Mouse (Mus musculus): ENCODE measurements at regions not wholly inside any gene's neighbourhood (a gene's known extent, or its start where the extent isn't known, plus 50 kb on each side); places are given as distances from the start of the nearest gene placed in this dataset.
A peak's percentile ranks its signal among the peaks of the same experiment; 100 is the strongest.
"Not testable (repeated sequence)": the region's sequence is repeated elsewhere in the genome, so short reads cannot be mapped to it uniquely, and the experiment has no call there.

GRCm38 (mm10) chr17:60268846-60269245, 1255.7 kb upstream of the Nudt12 start:
- no peaks in the 10 kb centered on the region for H3K4me1 ChIP-seq (replicated peaks; ENCODE audit: control insufficient read depth, insufficient read depth, low read length)
- no peaks in the 10 kb centered on the region for H3K9me3 ChIP-seq (ENCODE audit: control insufficient read depth, low read length)
- H3K9ac ChIP-seq (ENCODE audit: low read depth, low read length), result no peak overlapping the region
- no peaks in the 10 kb centered on the region for H3K27me3 ChIP-seq (ENCODE audit: control insufficient read depth, insufficient read depth, low read length)
- no peak overlapping the region for H3K27ac ChIP-seq (ENCODE audit: low read depth, low read length)
- WGBS, result 74% methylated on average over 1 of the region's 1 CpGs
- DNase-seq (ENCODE audit: low spot score) (no peak), ATAC-seq (ENCODE audit: low FRiP score) (no peak)
- H3K4me3 ChIP-seq (ENCODE audit: low read depth, low read length), result no peak overlapping the region
- no peaks in the 10 kb centered on the region for H3K36me3 ChIP-seq (ENCODE audit: control insufficient read depth, insufficient read depth, low read length)
- no peak overlapping the region for H3K4me2 ChIP-seq (replicated peaks; ENCODE audit: low read depth, low read length)

DNA sequence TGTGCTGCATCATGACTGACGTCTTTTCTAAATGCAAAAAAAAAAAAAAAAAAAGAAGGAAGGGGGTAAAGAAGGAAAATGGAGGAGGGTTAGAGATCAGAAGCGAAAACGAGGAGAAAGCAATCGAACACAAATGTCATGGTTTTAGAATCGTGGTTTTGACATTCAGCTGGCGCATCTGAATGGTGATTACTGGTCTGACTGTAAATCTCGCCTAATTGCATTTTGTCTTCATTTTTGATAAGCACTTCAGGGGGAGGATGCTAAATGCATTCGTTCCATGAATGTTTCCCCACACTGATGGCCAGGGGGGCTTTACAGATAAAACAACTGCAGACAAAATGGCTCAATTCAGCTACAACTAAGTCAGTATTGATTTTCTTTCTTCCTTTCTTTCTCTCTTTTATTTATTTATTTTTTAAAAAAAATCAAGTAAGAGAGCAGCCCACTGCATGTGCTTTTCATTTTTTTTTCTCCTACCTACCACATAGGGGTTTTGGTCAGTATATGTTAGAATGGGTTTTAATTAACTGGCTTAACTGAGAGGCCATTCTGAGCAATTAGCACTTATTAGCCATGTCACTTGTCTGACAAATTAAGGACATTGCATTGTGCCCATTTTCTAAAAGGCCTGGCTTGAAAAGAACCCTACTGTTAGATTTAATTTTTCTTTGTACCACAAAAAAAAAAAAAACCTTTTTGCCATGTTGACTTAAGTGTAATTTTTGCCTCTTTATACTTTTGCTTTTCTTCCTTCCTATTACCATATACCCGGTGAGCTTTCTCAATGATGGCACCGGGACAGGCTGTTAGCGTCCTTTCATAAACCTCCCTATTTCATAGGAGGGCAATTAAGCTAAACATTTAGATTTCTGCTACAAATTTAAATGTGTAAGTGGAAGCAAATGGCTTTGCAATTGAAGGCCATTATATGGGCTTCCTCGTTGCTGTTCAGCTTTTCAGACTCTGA, 1254.4 kb upstream of the Nudt12 start:
- peak; percentile 9 for DNase-seq (ENCODE audit: low spot score)
- Histone ChIP-seq H3K27me3 (ENCODE audit: control insufficient read depth, insufficient read depth, low read length) (no peaks in the 10 kb centered on the region), H3K36me3 (ENCODE audit: control insufficient read depth, insufficient read depth, low read length) (no peaks in the 10 kb centered on the region), H3K9me3 (ENCODE audit: control insufficient read depth, low read length) (no peaks in the 10 kb centered on the region), H3K9ac (ENCODE audit: low read depth, low read length) (no peak overlapping the region), H3K4me2 (replicated peaks; ENCODE audit: low read depth, low read length) (no peak overlapping the region), H3K4me3 (ENCODE audit: low read depth, low read length) (no peak overlapping the region), H3K27ac (ENCODE audit: low read depth, low read length) (no peak overlapping the region), H3K4me1 (replicated peaks; ENCODE audit: control insufficient read depth, insufficient read depth, low read length) (no peaks in the 10 kb centered on the region)
- 79% methylated on average over 12 of the region's 12 CpGs for WGBS
- ATAC-seq (ENCODE audit: low FRiP score), result peak; percentile 35; the same call in 1 of the 2 replicates

DNA sequence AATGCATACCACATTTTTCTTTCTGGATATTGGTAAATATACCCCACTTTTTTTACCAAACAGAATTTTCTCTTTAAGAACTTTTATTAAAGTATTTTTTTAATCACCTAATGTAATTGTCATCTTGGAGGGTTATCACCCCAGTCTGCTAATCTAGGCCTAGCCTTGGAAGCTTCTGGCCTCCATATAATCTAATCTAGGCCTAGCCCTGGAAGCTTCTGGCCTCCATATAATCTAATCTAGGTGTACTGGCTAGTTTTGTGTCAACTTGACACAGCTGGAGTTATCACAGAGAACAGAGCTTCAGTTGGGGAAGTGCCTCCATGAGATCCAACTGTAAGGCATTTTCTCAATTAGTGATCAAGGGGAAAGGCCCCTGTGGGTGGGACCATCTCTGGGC, 1242.2 kb upstream of the Nudt12 start:
- H3K9me3 ChIP-seq (ENCODE audit: control insufficient read depth, low read length); H3K9ac ChIP-seq (ENCODE audit: low read depth, low read length); H3K4me3 ChIP-seq (ENCODE audit: low read depth, low read length); H3K27me3 ChIP-seq (ENCODE audit: control insufficient read depth, insufficient read depth, low read length); H3K4me2 ChIP-seq (replicated peaks; ENCODE audit: low read depth, low read length); ATAC-seq (ENCODE audit: low FRiP score); H3K36me3 ChIP-seq (ENCODE audit: control insufficient read depth, insufficient read depth, low read length); H3K27ac ChIP-seq (ENCODE audit: low read depth, low read length); H3K4me1 ChIP-seq (replicated peaks; ENCODE audit: control insufficient read depth, insufficient read depth, low read length); DNase-seq (ENCODE audit: low spot score): not testable (repeated sequence)

DNA sequence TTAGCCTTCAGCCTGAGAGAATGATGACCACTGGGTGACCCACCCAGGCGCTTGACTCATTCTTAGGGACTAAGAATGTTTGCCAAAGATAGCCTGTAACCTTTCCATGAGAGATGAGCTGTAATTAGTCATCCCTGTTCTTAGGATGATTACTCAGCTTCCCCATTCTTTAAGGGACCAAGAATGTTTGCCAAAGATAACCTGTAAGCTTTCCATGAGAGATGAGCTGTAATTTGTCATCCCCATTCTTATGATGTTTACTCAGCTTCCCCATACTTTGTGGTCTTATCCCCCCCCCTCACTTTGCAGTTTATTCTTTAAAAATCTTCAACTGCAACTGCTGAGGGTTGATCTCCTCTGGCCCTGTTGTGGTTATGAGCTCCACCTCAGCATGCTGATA, 1236.8 kb upstream of the Nudt12 start:
- Histone ChIP-seq H3K9me3 (ENCODE audit: control insufficient read depth, low read length) (no peaks in the 10 kb centered on the region), H3K9ac (ENCODE audit: low read depth, low read length) (no peak overlapping the region), H3K4me3 (ENCODE audit: low read depth, low read length) (no peak overlapping the region), H3K4me1 (replicated peaks; ENCODE audit: control insufficient read depth, insufficient read depth, low read length) (no peaks in the 10 kb centered on the region), H3K4me2 (replicated peaks; ENCODE audit: low read depth, low read length) (no peak overlapping the region), H3K27me3 (ENCODE audit: control insufficient read depth, insufficient read depth, low read length) (no peaks in the 10 kb centered on the region), H3K36me3 (ENCODE audit: control insufficient read depth, insufficient read depth, low read length) (no peaks in the 10 kb centered on the region), H3K27ac (ENCODE audit: low read depth, low read length) (no peak overlapping the region)
- WGBS, result 62% methylated on average over 1 of the region's 1 CpGs
- DNase-seq (ENCODE audit: low spot score) (no peak), ATAC-seq (ENCODE audit: low FRiP score) (no peak)

- Histone ChIP-seq H3K9me3 (ENCODE audit: control insufficient read depth, low read length) (no peaks in the 10 kb centered on the region), H3K36me3 (ENCODE audit: control insufficient read depth, insufficient read depth, low read length) (no peaks in the 10 kb centered on the region), H3K4me3 (ENCODE audit: low read depth, low read length) (no peak overlapping the region), H3K9ac (ENCODE audit: low read depth, low read length) (no peak overlapping the region), H3K4me2 (replicated peaks; ENCODE audit: low read depth, low read length) (no peak overlapping the region), H3K4me1 (replicated peaks; ENCODE audit: control insufficient read depth, insufficient read depth, low read length) (no peaks in the 10 kb centered on the region), H3K27me3 (ENCODE audit: control insufficient read depth, insufficient read depth, low read length) (no peaks in the 10 kb centered on the region), H3K27ac (ENCODE audit: low read depth, low read length) (no peak overlapping the region)
- WGBS, result 54% methylated on average over 2 of the region's 2 CpGs
- peak; percentile 85 for ATAC-seq (ENCODE audit: low FRiP score)
- DNase-seq (ENCODE audit: low spot score), result peak; percentile 3
Observed at GRCm38 (mm10) chr17:60234519-60234918, 1221.3 kb upstream of the Nudt12 start.

- H3K9me3 ChIP-seq (ENCODE audit: control insufficient read depth, low read length), result no peaks in the 10 kb centered on the region
- H3K36me3 ChIP-seq (ENCODE audit: control insufficient read depth, insufficient read depth, low read length), result no peaks in the 10 kb centered on the region
- H3K4me2 ChIP-seq (replicated peaks; ENCODE audit: low read depth, low read length), result no peak overlapping the region
- ATAC-seq (ENCODE audit: low FRiP score), result no peak
- H3K4me1 ChIP-seq (replicated peaks; ENCODE audit: control insufficient read depth, insufficient read depth, low read length), result no peaks in the 10 kb centered on the region
- 85% methylated on average over 2 of the region's 2 CpGs for WGBS
- no peak overlapping the region for H3K9ac ChIP-seq (ENCODE audit: low read depth, low read length)
- DNase-seq (ENCODE audit: low spot score), result no peak
- H3K4me3 ChIP-seq (ENCODE audit: low read depth, low read length), result no peak overlapping the region
- no peak overlapping the region for H3K27ac ChIP-seq (ENCODE audit: low read depth, low read length)
- no peaks in the 10 kb centered on the region for H3K27me3 ChIP-seq (ENCODE audit: control insufficient read depth, insufficient read depth, low read length)
Observed at GRCm38 (mm10) chr17:60197004-60197403, 1183.8 kb upstream of the Nudt12 start.

DNA sequence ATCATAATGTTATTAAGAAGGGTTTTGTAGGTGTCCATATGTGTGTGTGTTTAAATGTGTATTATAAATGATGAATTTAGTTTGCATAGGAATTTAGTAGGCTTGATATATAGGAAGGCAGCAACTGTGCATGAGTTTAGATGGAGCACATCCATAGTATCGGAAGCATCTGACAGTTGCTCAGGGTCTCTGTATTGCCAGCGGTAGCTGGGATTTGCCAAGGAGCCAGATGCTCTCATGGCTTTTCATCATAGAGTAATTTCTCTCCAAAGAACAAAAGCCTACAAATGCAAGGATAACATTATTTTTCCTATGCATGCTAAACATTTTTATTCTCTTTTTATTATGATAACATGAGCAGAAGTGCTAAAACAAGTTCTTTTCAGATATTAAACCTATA, 1168.1 kb upstream of the Nudt12 start:
- Histone ChIP-seq H3K36me3 (ENCODE audit: control insufficient read depth, insufficient read depth, low read length) (no peaks in the 10 kb centered on the region), H3K4me2 (replicated peaks; ENCODE audit: low read depth, low read length) (no peak overlapping the region), H3K27ac (ENCODE audit: low read depth, low read length) (no peak overlapping the region), H3K4me3 (ENCODE audit: low read depth, low read length) (no peak overlapping the region), H3K27me3 (ENCODE audit: control insufficient read depth, insufficient read depth, low read length) (no peaks in the 10 kb centered on the region), H3K9ac (ENCODE audit: low read depth, low read length) (no peak overlapping the region), H3K4me1 (replicated peaks; ENCODE audit: control insufficient read depth, insufficient read depth, low read length) (no peaks in the 10 kb centered on the region), H3K9me3 (ENCODE audit: control insufficient read depth, low read length) (no peaks in the 10 kb centered on the region)
- no peak for ATAC-seq (ENCODE audit: low FRiP score)
- WGBS, result 99% methylated on average over 2 of the region's 2 CpGs
- no peak for DNase-seq (ENCODE audit: low spot score)

DNA sequence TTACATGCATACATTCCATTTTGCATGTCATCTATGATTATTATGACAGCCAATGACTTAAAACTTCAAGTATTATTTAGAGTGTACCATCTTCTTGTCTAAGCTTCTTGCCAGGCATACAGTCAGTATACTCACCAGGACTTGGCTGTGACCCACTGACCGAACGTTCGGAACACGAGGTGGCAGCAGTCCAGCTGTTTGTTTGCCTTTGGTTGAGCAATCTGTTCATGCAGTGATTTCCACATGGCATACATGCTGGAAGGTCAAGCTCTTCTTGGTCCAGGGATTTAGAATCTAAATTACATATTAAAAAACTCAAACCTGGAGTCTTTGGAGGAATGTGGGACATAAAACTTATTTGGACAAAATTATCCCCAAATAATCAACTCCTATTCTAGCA, 1167.5 kb upstream of the Nudt12 start:
- H3K9ac ChIP-seq (ENCODE audit: low read depth, low read length), result no peak overlapping the region
- no peaks in the 10 kb centered on the region for H3K27me3 ChIP-seq (ENCODE audit: control insufficient read depth, insufficient read depth, low read length)
- no peaks in the 10 kb centered on the region for H3K4me1 ChIP-seq (replicated peaks; ENCODE audit: control insufficient read depth, insufficient read depth, low read length)
- DNase-seq (ENCODE audit: low spot score), result no peak
- no peak overlapping the region for H3K4me2 ChIP-seq (replicated peaks; ENCODE audit: low read depth, low read length)
- ATAC-seq (ENCODE audit: low FRiP score), result no peak
- H3K36me3 ChIP-seq (ENCODE audit: control insufficient read depth, insufficient read depth, low read length), result no peaks in the 10 kb centered on the region
- H3K4me3 ChIP-seq (ENCODE audit: low read depth, low read length), result no peak overlapping the region
- H3K27ac ChIP-seq (ENCODE audit: low read depth, low read length), result no peak overlapping the region
- no peaks in the 10 kb centered on the region for H3K9me3 ChIP-seq (ENCODE audit: control insufficient read depth, low read length)
- 83% methylated on average over 4 of the region's 4 CpGs for WGBS

- no peak overlapping the region for H3K27ac ChIP-seq (ENCODE audit: low read depth, low read length)
- H3K9me3 ChIP-seq (ENCODE audit: control insufficient read depth, low read length), result no peaks in the 10 kb centered on the region
- ATAC-seq (ENCODE audit: low FRiP score) (no peak), DNase-seq (ENCODE audit: low spot score) (no peak)
- H3K4me3 ChIP-seq (ENCODE audit: low read depth, low read length), result no peak overlapping the region
- no peak overlapping the region for H3K9ac ChIP-seq (ENCODE audit: low read depth, low read length)
- H3K27me3 ChIP-seq (ENCODE audit: control insufficient read depth, insufficient read depth, low read length), result no peaks in the 10 kb centered on the region
- H3K4me2 ChIP-seq (replicated peaks; ENCODE audit: low read depth, low read length), result no peak overlapping the region
- H3K36me3 ChIP-seq (ENCODE audit: control insufficient read depth, insufficient read depth, low read length), result no peaks in the 10 kb centered on the region
- no peaks in the 10 kb centered on the region for H3K4me1 ChIP-seq (replicated peaks; ENCODE audit: control insufficient read depth, insufficient read depth, low read length)
Observed at GRCm38 (mm10) chr17:60165592-60165991, 1152.4 kb upstream of the Nudt12 start.
